Mouse (Mus musculus) CH12.LX (cell line): ENCODE results near the gene Gipc2. TPM values are rescaled to one million over a fixed set of nuclear protein-coding genes. Genes with fewer than 3 reads are reported as not detected.
A peak's percentile ranks its signal among the peaks of the same experiment; 100 is the strongest.

Experiments
- DNase-seq: peaks from one replicate; pipeline ENCODE4 v3.0.0-alpha.2; 2013; ENCODE audit errors: extremely low read depth
- H3K27ac ChIP-seq: 2 replicates; pipeline ENCODE4 v1.5.1; 2012; ENCODE audit warnings: low read depth, mild to moderate bottlenecking, control low read depth, moderate library complexity; ENCODE audit not compliant: insufficient read depth
- H3K27me3 ChIP-seq: replicated peaks from 2 replicates; pipeline ENCODE3; 2012; ENCODE audit warnings: inconsistent platforms
- H3K36me3 ChIP-seq, 2 experiments: replicated peaks in 1 of 2; 2 replicates each; pipeline versions ENCODE3 to v1.6.1; 2012; ENCODE audit warnings: inconsistent platforms in 1 of 2, low read length in 1 of 2, mild to moderate bottlenecking in 1 of 2, mixed read lengths in 1 of 2, moderate library complexity in 1 of 2; ENCODE audit not compliant: control insufficient read depth in 1 of 2, insufficient read depth in 1 of 2
- H3K4me1 ChIP-seq, 2 experiments: 2 replicates each; pipeline ENCODE4 v1.6.1; 2012; ENCODE audit warnings: inconsistent platforms in 1 of 2, moderate library complexity in 1 of 2; ENCODE audit not compliant: insufficient read depth in 2 of 2, control insufficient read depth in 1 of 2
- H3K4me2 ChIP-seq: 2 replicates; pipeline ENCODE4 v1.6.1; 2012; ENCODE audit warnings: low read depth, mild to moderate bottlenecking, control low read depth; ENCODE audit not compliant: poor library complexity, insufficient read depth, severe bottlenecking
- H3K4me3 ChIP-seq, 3 experiments: fragments of 150-350 bp in 1 of 3; sonication (generic) in 1 of 3; replicated peaks in 1 of 3; 2 replicates each; pipeline versions ENCODE3 to v1.5.1; 2011 to 2012; ENCODE audit warnings: low read depth in 2 of 3, low read length in 2 of 3, mild to moderate bottlenecking in 2 of 3, moderate library complexity in 2 of 3, control low read depth in 1 of 3, improper control_type of control experiment in 1 of 3, inconsistent platforms in 1 of 3, mixed read lengths in 1 of 3; ENCODE audit not compliant: poor library complexity in 1 of 3
- H3K79me2 ChIP-seq: replicated peaks from 2 replicates; pipeline ENCODE4 v1.6.1; 2012; ENCODE audit warnings: mild to moderate bottlenecking, moderate library complexity; ENCODE audit not compliant: control insufficient read depth, poor library complexity, insufficient read depth, severe bottlenecking; ENCODE audit errors: extremely low read depth
- H3K9ac ChIP-seq: 2 replicates; pipeline ENCODE4 v1.6.1; 2012; ENCODE audit warnings: low read depth, mild to moderate bottlenecking, control low read depth, moderate library complexity; ENCODE audit not compliant: insufficient read depth
- H3K9me3 ChIP-seq: replicated peaks from 2 replicates; pipeline ENCODE3; 2012; ENCODE audit warnings: low read length, inconsistent platforms, mixed read lengths
- E2F4 ChIP-seq: IDR thresholded peaks from 2 replicates; pipeline ENCODE4 v1.6.1; 2011; ENCODE audit warnings: low read depth, low read length, improper control_type of control experiment; ENCODE audit not compliant: insufficient replicate concordance
- ELF1 ChIP-seq: IDR thresholded peaks from 2 replicates; pipeline ENCODE4 v1.6.1; 2014; ENCODE audit warnings: low read depth, mild to moderate bottlenecking, inconsistent platforms, low read length, improper control_type of control experiment
- HCFC1 ChIP-seq: IDR thresholded peaks from 2 replicates; pipeline ENCODE4 v1.6.1; 2012; ENCODE audit warnings: low read depth, mild to moderate bottlenecking, inconsistent platforms, low read length, improper control_type of control experiment
- IRF4 ChIP-seq: IDR thresholded peaks from 2 replicates; pipeline ENCODE4 v1.6.1; 2014; ENCODE audit warnings: low read depth, mild to moderate bottlenecking, inconsistent platforms, low read length, improper control_type of control experiment
- JUN ChIP-seq: IDR thresholded peaks from 2 replicates; pipeline ENCODE4 v1.6.1; 2011; ENCODE audit warnings: low read depth, mild to moderate bottlenecking, low read length, improper control_type of control experiment, moderate library complexity; ENCODE audit not compliant: insufficient read depth
- JUND ChIP-seq: conservative IDR thresholded peaks from 2 replicates; pipeline ENCODE4 v1.6.1; 2011; ENCODE audit warnings: low read depth, low read length, improper control_type of control experiment
- MAFK ChIP-seq: IDR thresholded peaks from 2 replicates; pipeline ENCODE4 v1.6.1; 2011; ENCODE audit warnings: low read length, improper control_type of control experiment; ENCODE audit not compliant: insufficient replicate concordance
- MAZ ChIP-seq: IDR thresholded peaks from 2 replicates; pipeline ENCODE4 v1.6.1; 2012; ENCODE audit warnings: low read depth, mild to moderate bottlenecking, inconsistent platforms, low read length, improper control_type of control experiment, moderate library complexity
- MEF2A ChIP-seq: IDR thresholded peaks from 2 replicates; pipeline ENCODE4 v1.6.1; 2014; ENCODE audit warnings: low read depth, mild to moderate bottlenecking, inconsistent platforms, low read length, improper control_type of control experiment, borderline replicate concordance
- MXI1 ChIP-seq: IDR thresholded peaks from 2 replicates; pipeline ENCODE4 v1.6.1; 2011; ENCODE audit warnings: mild to moderate bottlenecking, low read depth, low read length, improper control_type of control experiment
- MYC ChIP-seq: IDR thresholded peaks from 2 replicates; pipeline ENCODE4 v1.6.1; 2011; ENCODE audit warnings: low read depth, mild to moderate bottlenecking, improper control_type of control experiment, low read length
- NELFE ChIP-seq: IDR thresholded peaks from 2 replicates; pipeline ENCODE4 v1.6.1; 2011; ENCODE audit warnings: low read depth, low read length, improper control_type of control experiment
- NRF1 ChIP-seq: IDR thresholded peaks from 2 replicates; pipeline ENCODE4 v1.6.1; 2014; ENCODE audit warnings: low read depth, mild to moderate bottlenecking, inconsistent platforms, low read length, improper control_type of control experiment, moderate library complexity
- PAX5 ChIP-seq: IDR thresholded peaks from 2 replicates; pipeline ENCODE4 v1.6.1; 2012; ENCODE audit warnings: low read length, inconsistent platforms, mixed read lengths
- POLR2A ChIP-seq: IDR thresholded peaks from 2 replicates; pipeline ENCODE4 v1.6.1; 2011; ENCODE audit warnings: low read depth, mild to moderate bottlenecking, improper control_type of control experiment, low read length
- RAD21 ChIP-seq: IDR thresholded peaks from 2 replicates; pipeline ENCODE4 v1.6.1; 2011; ENCODE audit warnings: low read depth, mild to moderate bottlenecking, low read length, improper control_type of control experiment, moderate library complexity
- RCOR1 ChIP-seq: conservative IDR thresholded peaks from 2 replicates; pipeline ENCODE4 v1.6.1; 2012; ENCODE audit warnings: low read depth, mild to moderate bottlenecking, inconsistent platforms, low read length, improper control_type of control experiment
- SIN3A ChIP-seq: IDR thresholded peaks from 2 replicates; pipeline ENCODE4 v1.6.1; 2012; ENCODE audit warnings: low read length, improper control_type of control experiment, inconsistent platforms
- TBP ChIP-seq: conservative IDR thresholded peaks from 2 replicates; pipeline ENCODE4 v1.6.1; 2011; ENCODE audit warnings: low read depth, low read length, improper control_type of control experiment
- TCF12 ChIP-seq: IDR thresholded peaks from 2 replicates; pipeline ENCODE4 v1.6.1; 2014; ENCODE audit warnings: low read depth, mild to moderate bottlenecking, inconsistent platforms, low read length, improper control_type of control experiment
- USF1 ChIP-seq: IDR thresholded peaks from 2 replicates; pipeline ENCODE4 v1.6.1; 2014; ENCODE audit warnings: low read depth, mild to moderate bottlenecking, inconsistent platforms, low read length, improper control_type of control experiment
- USF2 ChIP-seq: conservative IDR thresholded peaks from 2 replicates; pipeline ENCODE4 v1.6.1; 2011; ENCODE audit warnings: low read depth, low read length, improper control_type of control experiment
- ZC3H11A ChIP-seq: IDR thresholded peaks from 2 replicates; pipeline ENCODE4 v1.6.1; 2012; ENCODE audit warnings: low read depth, mild to moderate bottlenecking, inconsistent platforms, low read length, improper control_type of control experiment
- ZKSCAN1 ChIP-seq: IDR thresholded peaks from 2 replicates; pipeline ENCODE4 v1.6.1; 2012; ENCODE audit warnings: low read depth, inconsistent platforms, low read length, improper control_type of control experiment, borderline replicate concordance
- ZNF384 ChIP-seq: IDR thresholded peaks from 2 replicates; pipeline ENCODE4 v1.6.1; 2012; ENCODE audit warnings: low read depth, low read length, improper control_type of control experiment, inconsistent platforms
- dilution Hi-C: fragments of 300-500 bp; cut with MboI; formaldehyde crosslinking; loops from 2 replicates; pipeline ENCODE4 v1.14.3; 2020; ENCODE audit warnings: low sequenced_read_pairs; ENCODE audit not compliant: extremely low pct_unique_long_range_greater_than_20kb, extremely low pct_ligation_motif_present
- in situ Hi-C: fragments of 300-500 bp; cut with MboI; formaldehyde crosslinking; loops from 3 replicates; pipeline ENCODE4 v1.14.3; 2019; ENCODE audit warnings: low sequenced_read_pairs, low pct_ligation_motif_present, low pct_unique_long_range_greater_than_20kb, mixed read lengths
- polyA plus RNA-seq: library from polyadenylated mRNA; unstranded; fragments of >175 nt; gene quantifications from 2 replicates; pipeline ENCODE4 v1.2.1, GENCODE M21; 2012; ENCODE audit warnings: low read depth; ENCODE audit not compliant: insufficient read length
- total RNA-seq, 2 experiments: library from RNA; depleted of rRNA; stranded (reverse); fragments of 300-350 nt in 1 of 2; fragments of >200 nt in 1 of 2; gene quantifications; 2 replicates each; pipeline ENCODE4 v1.2.3; 2012 to 2014

Gipc2 gene
- total RNA-seq (2012; rRNA removed) (0.38 TPM in 1 of 2 replicates, not detected in the other), total RNA-seq (2014; rRNA removed) (0.24 TPM in 1 of 2 replicates, not detected in the other), polyA plus RNA-seq (1.2 and 1.7 TPM in 2 replicates)

- no peaks in the 10 kb centered on the region for H3K4me1 ChIP-seq
- TF ChIP-seq ZNF384 (no peak), MXI1 (no peak), POLR2A (no peak), PAX5 (no peak), NELFE (no peak), USF1 (no peak), MAFK (no peak), JUND (no peak), HCFC1 (no peak), MYC (no peak), NRF1 (no peak)
- TF ChIP-seq, all 38 proteins: peak for 0
- Histone ChIP-seq H3K79me2 (no peaks in the 10 kb centered on the region), H3K27me3 (no peaks in the 10 kb centered on the region), H3K4me3 (no peak within 1 kb of the TSS), H3K27ac (no peak within 1 kb of the TSS), H3K4me2 (no peak within 1 kb of the TSS), H3K9ac (no peak within 1 kb of the TSS), H3K36me3 (no peaks in the 10 kb centered on the region), H3K9me3 (peaks cover 2% of the 10 kb centered on the region)
- DNase-seq = no peak
- in situ Hi-C loops (no loop called here), dilution Hi-C loops (no loop called here)
Observed at GRCm38 (mm10) chr3:152166099-152166423, at the start of gene Gipc2. Gene Gipc2, minus strand, starts transcription at chr3:152166230.

DNA sequence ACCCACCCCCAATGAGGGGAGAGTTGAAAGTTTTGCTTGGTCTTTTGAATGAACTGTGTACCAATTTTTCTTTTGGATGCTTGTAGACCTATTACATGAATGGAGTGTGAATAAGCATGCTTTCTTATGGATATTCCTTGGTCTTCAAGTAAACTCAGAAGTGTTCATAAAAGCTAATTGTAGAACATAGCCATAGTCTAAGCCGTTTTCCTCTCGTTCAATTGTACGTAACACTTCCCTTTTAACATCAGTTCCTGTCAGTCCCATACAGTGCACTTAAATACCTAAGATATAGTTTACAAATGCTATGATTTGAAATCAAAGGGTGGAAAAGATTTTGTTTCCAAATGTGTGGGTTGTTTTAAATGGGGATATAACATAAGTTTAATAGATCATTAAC, 47.4 kb upstream of the Gipc2 start:
- peaks cover 5 to 42% of the 10 kb centered on the region in 2 experiments for H3K4me1 ChIP-seq

GRCm38 (mm10) chr3:152211731-152212279, 45.8 kb upstream of the Gipc2 start:
- dilution Hi-C loops (no loop called here), in situ Hi-C loops (no loop called here)
- DNase-seq = no peak
- peak overlapping the region; percentile 98 for H3K9ac ChIP-seq
- no peaks in the 10 kb centered on the region for H3K27me3 ChIP-seq
- no peak overlapping the region for H3K27ac ChIP-seq
- H3K4me2 ChIP-seq = peak overlapping the region; percentile 99
- H3K79me2 ChIP-seq = peaks cover 63% of the 10 kb centered on the region
- peak overlapping the region; percentile 78 to 92 (median 84) for H3K4me3 ChIP-seq
- no peaks in the 10 kb centered on the region for H3K9me3 ChIP-seq
- H3K36me3 ChIP-seq = peaks cover 20 to 60% of the 10 kb centered on the region in 2 experiments
- peaks cover 6 to 56% of the 10 kb centered on the region in 2 experiments for H3K4me1 ChIP-seq
- TF ChIP-seq E2F4 (no peak), MAZ (peak; percentile 15; the same call in 1 of the 2 replicates), JUN (no peak), MYC (peak; percentile 9; the same call in 1 of the 2 replicates), ELF1 (0 out of 2 replicates have a peak, but pooled peaks have one; percentile 7), MEF2A (no peak), ZC3H11A (no peak), SIN3A (peak; percentile 14), RAD21 (no peak), POLR2A (peak; percentile 24; the same call in 1 of the 2 replicates), ZKSCAN1 (no peak), MAFK (no peak; the same call in 1 of the 2 replicates), TBP (no peak), RCOR1 (0 out of 2 replicates have a peak, but pooled peaks have one; percentile 50), ZNF384 (no peak)

More for the DNA sequence above, 47.4 kb upstream of the Gipc2 start:
- Histone ChIP-seq H3K9me3 (no peaks in the 10 kb centered on the region), H3K4me3 (peak overlapping the region in 2 of 3 experiments; percentile 18 to 84), H3K27ac (no peak overlapping the region), H3K9ac (peak overlapping the region; percentile 98), H3K36me3 (peaks cover 30 to 62% of the 10 kb centered on the region in 2 experiments), H3K27me3 (no peaks in the 10 kb centered on the region), H3K4me2 (peak overlapping the region; percentile 99), H3K79me2 (peaks cover 74% of the 10 kb centered on the region)
- TF ChIP-seq TCF12 (no peak), JUN (no peak), USF2 (no peak), ZC3H11A (no peak), IRF4 (no peak), NELFE (no peak), MAZ (no peak), SIN3A (0 out of 2 replicates have a peak, but pooled peaks have one; percentile 54)
- in situ Hi-C loops = no loop called here
- no peak for DNase-seq
- dilution Hi-C loops = no loop called here
